Mouse (Mus musculus): ENCODE measurements at regions not wholly inside any gene's neighbourhood (a gene's known extent, or its start where the extent isn't known, plus 50 kb on each side); places are given as distances from the start of the nearest gene placed in this dataset.
A peak's percentile ranks its signal among the peaks of the same experiment; 100 is the strongest.

GRCm38 (mm10) chr4:9124109-9124508 is 885.3 kb upstream of the Car8 start:
- Histone ChIP-seq H3K27me3 (ENCODE audit: control insufficient read depth, insufficient read depth, low read length) (no peaks in the 10 kb centered on the region), H3K4me1 (replicated peaks; ENCODE audit: control insufficient read depth, insufficient read depth, low read length) (0 out of 2 replicates have a peak, but pooled peaks cover 2% of the 10 kb centered on the region), H3K4me3 (ENCODE audit: low read depth, low read length) (no peak overlapping the region), H3K9ac (ENCODE audit: low read depth, low read length) (no peak overlapping the region), H3K9me3 (ENCODE audit: control insufficient read depth, low read length) (no peaks in the 10 kb centered on the region), H3K4me2 (replicated peaks; ENCODE audit: low read depth, low read length) (no peak overlapping the region), H3K36me3 (ENCODE audit: control insufficient read depth, insufficient read depth, low read length) (no peaks in the 10 kb centered on the region), H3K27ac (ENCODE audit: low read depth, low read length) (no peak overlapping the region)
- DNase-seq (ENCODE audit: low spot score) (no peak), ATAC-seq (ENCODE audit: low FRiP score) (no peak)
- 59% methylated on average over 5 of the region's 5 CpGs for WGBS

- no peak overlapping the region for H3K27ac ChIP-seq (ENCODE audit: low read depth, low read length)
- H3K36me3 ChIP-seq (ENCODE audit: control insufficient read depth, insufficient read depth, low read length): no peaks in the 10 kb centered on the region
- no peak overlapping the region for H3K9ac ChIP-seq (ENCODE audit: low read depth, low read length)
- WGBS: 55% methylated on average over 9 of the region's 9 CpGs
- no peaks in the 10 kb centered on the region for H3K9me3 ChIP-seq (ENCODE audit: control insufficient read depth, low read length)
- DNase-seq (ENCODE audit: low spot score) (no peak), ATAC-seq (ENCODE audit: low FRiP score) (no peak)
- H3K4me2 ChIP-seq (replicated peaks; ENCODE audit: low read depth, low read length): no peak overlapping the region
- H3K27me3 ChIP-seq (ENCODE audit: control insufficient read depth, insufficient read depth, low read length): no peaks in the 10 kb centered on the region
- no peak overlapping the region for H3K4me3 ChIP-seq (ENCODE audit: low read depth, low read length)
- H3K4me1 ChIP-seq (replicated peaks; ENCODE audit: control insufficient read depth, insufficient read depth, low read length): 0 out of 2 replicates have a peak, but pooled peaks cover 2% of the 10 kb centered on the region
Measured at GRCm38 (mm10) chr4:9123396-9124031, 884.7 kb upstream of the Car8 start.

GRCm38 (mm10) chr4:9122639-9123286 is 883.9 kb upstream of the Car8 start:
- Histone ChIP-seq H3K27ac (ENCODE audit: low read depth, low read length) (no peak overlapping the region), H3K4me2 (replicated peaks; ENCODE audit: low read depth, low read length) (no peak overlapping the region), H3K4me1 (replicated peaks; ENCODE audit: control insufficient read depth, insufficient read depth, low read length) (0 out of 2 replicates have a peak, but pooled peaks cover 2% of the 10 kb centered on the region), H3K36me3 (ENCODE audit: control insufficient read depth, insufficient read depth, low read length) (no peaks in the 10 kb centered on the region), H3K4me3 (ENCODE audit: low read depth, low read length) (no peak overlapping the region), H3K27me3 (ENCODE audit: control insufficient read depth, insufficient read depth, low read length) (no peaks in the 10 kb centered on the region), H3K9ac (ENCODE audit: low read depth, low read length) (no peak overlapping the region), H3K9me3 (ENCODE audit: control insufficient read depth, low read length) (no peaks in the 10 kb centered on the region)
- WGBS: 79% methylated on average over 10 of the region's 10 CpGs
- DNase-seq (ENCODE audit: low spot score) (no peak), ATAC-seq (ENCODE audit: low FRiP score) (no peak)

GRCm38 (mm10) chr4:9116955-9117647 is 878.3 kb upstream of the Car8 start:
- H3K36me3 ChIP-seq (ENCODE audit: control insufficient read depth, insufficient read depth, low read length): no peaks in the 10 kb centered on the region
- no peak overlapping the region for H3K4me2 ChIP-seq (replicated peaks; ENCODE audit: low read depth, low read length)
- WGBS: 56% methylated on average over 4 of the region's 4 CpGs
- H3K27ac ChIP-seq (ENCODE audit: low read depth, low read length): no peak overlapping the region
- no peaks in the 10 kb centered on the region for H3K27me3 ChIP-seq (ENCODE audit: control insufficient read depth, insufficient read depth, low read length)
- peaks cover 2% of the 10 kb centered on the region; the same call in 1 of the 2 replicates for H3K4me1 ChIP-seq (replicated peaks; ENCODE audit: control insufficient read depth, insufficient read depth, low read length)
- H3K9me3 ChIP-seq (ENCODE audit: control insufficient read depth, low read length): no peaks in the 10 kb centered on the region
- no peak for DNase-seq (ENCODE audit: low spot score)
- H3K9ac ChIP-seq (ENCODE audit: low read depth, low read length): no peak overlapping the region
- no peak for ATAC-seq (ENCODE audit: low FRiP score)
- no peak overlapping the region for H3K4me3 ChIP-seq (ENCODE audit: low read depth, low read length)

DNA sequence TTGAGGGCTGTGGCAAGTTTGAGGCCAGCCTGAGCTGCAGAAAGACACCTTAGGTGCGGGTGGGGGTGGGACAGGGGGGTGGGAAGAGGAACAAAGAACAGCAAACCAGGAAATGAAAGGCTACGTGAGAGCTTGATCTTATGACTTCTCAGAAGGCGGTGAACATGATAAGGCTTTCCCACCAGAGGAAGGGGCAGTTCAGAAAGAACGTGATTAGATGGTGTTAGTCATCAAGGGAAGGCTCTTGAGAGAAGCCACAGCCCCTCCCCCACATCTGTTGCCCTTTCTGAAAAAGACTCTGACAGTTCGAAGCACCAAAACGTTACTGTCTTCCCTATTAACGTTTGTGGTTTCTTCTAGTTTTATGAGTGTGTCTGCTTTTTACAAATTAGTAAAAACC is 877.0 kb upstream of the Car8 start:
- ATAC-seq (ENCODE audit: low FRiP score) (no peak), DNase-seq (ENCODE audit: low spot score) (peak; percentile 46)
- Histone ChIP-seq H3K27me3 (ENCODE audit: control insufficient read depth, insufficient read depth, low read length) (no peaks in the 10 kb centered on the region), H3K27ac (ENCODE audit: low read depth, low read length) (no peak overlapping the region), H3K9me3 (ENCODE audit: control insufficient read depth, low read length) (no peaks in the 10 kb centered on the region), H3K4me2 (replicated peaks; ENCODE audit: low read depth, low read length) (no peak overlapping the region), H3K4me3 (ENCODE audit: low read depth, low read length) (no peak overlapping the region), H3K36me3 (ENCODE audit: control insufficient read depth, insufficient read depth, low read length) (no peaks in the 10 kb centered on the region), H3K4me1 (replicated peaks; ENCODE audit: control insufficient read depth, insufficient read depth, low read length) (peaks cover 2% of the 10 kb centered on the region; the same call in 1 of the 2 replicates), H3K9ac (ENCODE audit: low read depth, low read length) (no peak overlapping the region)
- 23% methylated on average over 7 of the region's 7 CpGs for WGBS

DNA sequence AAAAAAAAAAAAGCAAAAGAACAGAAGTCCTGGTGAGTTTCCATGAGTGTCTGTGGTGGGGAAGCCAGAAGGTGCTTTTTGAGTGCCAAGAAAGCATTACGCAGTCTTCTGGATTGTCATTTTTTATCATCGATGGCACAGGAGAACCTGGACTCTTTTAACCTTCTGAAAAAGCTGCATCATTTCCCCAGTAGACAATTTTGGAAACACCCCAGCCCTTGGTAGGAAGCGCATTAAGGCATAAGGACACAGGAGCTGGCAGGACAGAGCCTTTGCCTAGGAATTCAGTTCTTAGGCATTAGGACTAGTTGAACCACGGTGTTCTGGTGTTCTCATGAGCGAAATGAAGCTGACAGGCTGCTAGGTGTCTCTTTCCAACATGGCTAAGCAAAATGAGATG is 875.1 kb upstream of the Car8 start:
- WGBS: 93% methylated on average over 5 of the region's 5 CpGs
- Histone ChIP-seq H3K27ac (ENCODE audit: low read depth, low read length) (no peak overlapping the region), H3K27me3 (ENCODE audit: control insufficient read depth, insufficient read depth, low read length) (no peaks in the 10 kb centered on the region)

GRCm38 (mm10) chr4:9110355-9110754 is 871.5 kb upstream of the Car8 start:
- H3K4me1 ChIP-seq (replicated peaks; ENCODE audit: control insufficient read depth, insufficient read depth, low read length): no peaks in the 10 kb centered on the region
- no peaks in the 10 kb centered on the region for H3K9me3 ChIP-seq (ENCODE audit: control insufficient read depth, low read length)
- no peak overlapping the region for H3K4me3 ChIP-seq (ENCODE audit: low read depth, low read length)
- no peak for ATAC-seq (ENCODE audit: low FRiP score)
- no peaks in the 10 kb centered on the region for H3K36me3 ChIP-seq (ENCODE audit: control insufficient read depth, insufficient read depth, low read length)
- H3K4me2 ChIP-seq (replicated peaks; ENCODE audit: low read depth, low read length): no peak overlapping the region
- no peak overlapping the region for H3K27ac ChIP-seq (ENCODE audit: low read depth, low read length)
- no peaks in the 10 kb centered on the region for H3K27me3 ChIP-seq (ENCODE audit: control insufficient read depth, insufficient read depth, low read length)
- WGBS: 90% methylated on average over 7 of the region's 7 CpGs
- no peak overlapping the region for H3K9ac ChIP-seq (ENCODE audit: low read depth, low read length)
- DNase-seq (ENCODE audit: low spot score): no peak

More for the DNA sequence above, 875.1 kb upstream of the Car8 start:
- Histone ChIP-seq H3K4me1 (replicated peaks; ENCODE audit: control insufficient read depth, insufficient read depth, low read length) (peaks cover 2% of the 10 kb centered on the region; the same call in 1 of the 2 replicates), H3K4me3 (ENCODE audit: low read depth, low read length) (no peak overlapping the region), H3K9me3 (ENCODE audit: control insufficient read depth, low read length) (no peaks in the 10 kb centered on the region), H3K9ac (ENCODE audit: low read depth, low read length) (no peak overlapping the region), H3K4me2 (replicated peaks; ENCODE audit: low read depth, low read length) (no peak overlapping the region), H3K36me3 (ENCODE audit: control insufficient read depth, insufficient read depth, low read length) (no peaks in the 10 kb centered on the region)
- ATAC-seq (ENCODE audit: low FRiP score): no peak
- DNase-seq (ENCODE audit: low spot score): no peak

DNA sequence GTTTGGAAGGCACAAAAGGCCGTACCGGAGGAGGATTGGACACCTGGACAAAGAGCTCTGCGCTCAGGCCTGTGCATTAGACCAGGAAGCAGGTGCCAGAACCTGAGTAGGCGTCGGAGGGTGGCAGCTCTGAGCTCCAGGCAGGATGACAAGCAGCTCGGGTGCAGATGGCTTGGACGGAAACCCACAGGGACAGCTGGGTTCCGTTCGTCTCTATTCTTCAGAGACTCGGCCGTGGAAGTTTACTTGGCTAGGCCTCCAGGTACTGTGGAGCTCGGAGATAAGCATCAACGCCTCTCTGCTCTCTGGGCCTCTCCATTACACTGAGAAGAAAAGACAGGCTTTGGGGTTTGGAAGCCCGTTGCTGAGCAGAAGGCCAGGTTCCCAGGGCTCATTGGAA is 868.5 kb upstream of the Car8 start:
- Histone ChIP-seq H3K4me3 (ENCODE audit: low read depth, low read length) (no peak overlapping the region), H3K9ac (ENCODE audit: low read depth, low read length) (no peak overlapping the region), H3K9me3 (ENCODE audit: control insufficient read depth, low read length) (peaks cover 3% of the 10 kb centered on the region; the same call in 1 of the 2 replicates), H3K36me3 (ENCODE audit: control insufficient read depth, insufficient read depth, low read length) (no peaks in the 10 kb centered on the region), H3K4me1 (replicated peaks; ENCODE audit: control insufficient read depth, insufficient read depth, low read length) (no peaks in the 10 kb centered on the region), H3K27me3 (ENCODE audit: control insufficient read depth, insufficient read depth, low read length) (no peaks in the 10 kb centered on the region), H3K27ac (ENCODE audit: low read depth, low read length) (no peak overlapping the region), H3K4me2 (replicated peaks; ENCODE audit: low read depth, low read length) (no peak overlapping the region)
- no peak for ATAC-seq (ENCODE audit: low FRiP score)
- 87% methylated on average over 14 of the region's 14 CpGs for WGBS
- no peak for DNase-seq (ENCODE audit: low spot score)
